Mouse (Mus musculus): ENCODE measurements around the gene Ttc16. TPM values are rescaled to one million over a fixed set of nuclear protein-coding genes. Genes with fewer than 3 reads are reported as not detected.

Gene Ttc16
- polyA plus RNA-seq, 1 experiment: 0.16 TPM

GRCm38 (mm10) chr2:32751665-32752033 lies 23.8 kb downstream of the Ttc16 start:
- H3K27me3 ChIP-seq (ENCODE audit: control insufficient read depth, insufficient read depth, insufficient read length): no peaks in the 10 kb centered on the region
- H3K4me3 ChIP-seq: no peak overlapping the region
- H3ac ChIP-seq (ENCODE audit: control insufficient read depth, insufficient read length): no peak overlapping the region
- TF ChIP-seq USF1 (IDR thresholded peaks at IDR 0.05; ENCODE audit: low read depth) (no peak), POLR2A (IDR thresholded peaks at IDR 0.05; ENCODE audit: insufficient read length, low read depth) (no peak), E2F4 (IDR thresholded peaks at IDR 0.05; ENCODE audit: insufficient read depth) (no peak), SRF (IDR thresholded peaks at IDR 0.05; ENCODE audit: control insufficient read depth, insufficient read length, low read depth) (no peak), TCF3 (IDR thresholded peaks at IDR 0.05; ENCODE audit: insufficient read length, low read depth) (no peak), TCF12 (IDR thresholded peaks at IDR 0.05; ENCODE audit: insufficient read depth, poor library complexity, severe bottlenecking) (no peak), CEBPB (IDR thresholded peaks at IDR 0.05; ENCODE audit: insufficient read depth, poor library complexity, severe bottlenecking) (no peak), REST (IDR thresholded peaks at IDR 0.05; ENCODE audit: insufficient read depth, insufficient read length) (no peak), POLR2AphosphoS2 (IDR thresholded peaks at IDR 0.05; ENCODE audit: insufficient read length, low read depth) (no peak), MYOD1 (IDR thresholded peaks at IDR 0.05; ENCODE audit: control insufficient read depth in 1 of 3, insufficient read length in 2 of 3, low read depth in 2 of 3) (no peak)
- no peak overlapping the region for H3K4me2 ChIP-seq (ENCODE audit: low read depth)
- H3K79me2 ChIP-seq (ENCODE audit: control insufficient read depth, insufficient read depth): no peaks in the 10 kb centered on the region
- H3K36me3 ChIP-seq (ENCODE audit: control insufficient read depth, insufficient read depth): no peaks in the 10 kb centered on the region

DNA sequence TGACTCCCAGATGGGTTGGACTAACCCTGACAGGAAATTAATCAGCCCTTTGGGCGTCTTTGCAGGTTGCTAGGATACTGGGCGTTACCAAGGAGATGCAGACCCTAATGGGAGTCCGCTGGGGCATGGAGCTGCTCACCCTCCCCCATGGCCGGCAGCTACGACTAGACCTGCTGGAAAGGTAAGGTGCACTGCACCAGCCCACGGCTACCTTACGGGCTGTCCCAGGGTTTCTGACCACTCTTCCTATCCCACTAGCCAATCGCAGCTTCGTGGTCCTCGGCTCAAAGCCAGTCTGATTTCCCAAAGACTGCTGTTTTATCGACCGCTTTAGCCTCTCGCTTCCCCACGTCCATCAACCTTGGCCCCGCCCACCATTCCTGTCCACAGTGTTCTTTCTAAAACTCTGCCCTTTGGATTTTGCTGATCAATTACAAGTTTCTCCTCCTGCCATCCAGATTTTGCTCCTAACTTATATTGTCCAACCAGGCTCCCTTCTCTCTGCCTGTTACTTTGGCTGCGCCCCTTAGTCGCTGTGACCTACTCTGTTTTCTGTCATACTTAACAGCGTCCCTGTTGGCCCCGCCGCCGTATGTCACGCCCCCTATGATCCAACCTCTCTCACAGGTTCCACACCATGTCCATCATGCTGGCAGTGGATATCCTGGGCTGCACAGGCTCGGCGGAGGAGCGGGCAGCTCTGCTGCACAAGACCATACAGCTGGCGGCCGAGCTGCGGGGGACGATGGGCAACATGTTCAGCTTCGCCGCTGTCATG lies 24.4 kb downstream of the Ttc16 start:
- Histone ChIP-seq H3K27me3 (ENCODE audit: control insufficient read depth, insufficient read depth, insufficient read length) (peaks cover under 1% of the 10 kb centered on the region), H3K4me3 (no peak overlapping the region), H3K4me2 (ENCODE audit: low read depth) (no peak overlapping the region), H3K79me2 (ENCODE audit: control insufficient read depth, insufficient read depth) (no peaks in the 10 kb centered on the region), H3K36me3 (ENCODE audit: control insufficient read depth, insufficient read depth) (no peaks in the 10 kb centered on the region), H3ac (ENCODE audit: control insufficient read depth, insufficient read length) (no peak overlapping the region)
- no peak for TF ChIP-seq MYOG (IDR thresholded peaks at IDR 0.05; ENCODE audit: control insufficient read depth in 1 of 3, insufficient read depth in 1 of 3, insufficient read length in 2 of 3, low read depth in 2 of 3)

DNA sequence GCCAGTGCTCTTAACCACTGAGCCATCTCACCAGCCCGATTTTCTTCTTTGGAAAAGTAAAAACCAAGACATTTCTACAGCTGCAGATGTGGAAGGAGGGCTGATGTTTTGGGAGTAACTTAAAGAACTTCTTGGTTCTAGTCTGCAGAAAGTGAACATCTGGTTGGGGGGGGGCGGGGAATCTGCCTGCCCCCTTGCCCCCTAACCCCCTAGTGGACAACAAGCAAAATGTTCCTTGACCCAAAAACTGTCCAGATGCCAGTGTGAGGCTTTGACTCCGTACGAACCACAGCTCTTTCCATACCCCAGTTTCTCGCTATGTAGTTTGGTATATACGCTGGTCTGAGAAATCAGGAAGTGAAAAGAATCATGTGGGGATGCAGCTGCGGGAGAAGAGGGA lies 25.2 kb downstream of the Ttc16 start:
- Histone ChIP-seq H3K36me3 (ENCODE audit: control insufficient read depth, insufficient read depth) (no peaks in the 10 kb centered on the region), H3ac (ENCODE audit: control insufficient read depth, insufficient read length) (no peak overlapping the region), H3K27me3 (ENCODE audit: control insufficient read depth, insufficient read depth, insufficient read length) (peaks cover 7% of the 10 kb centered on the region), H3K4me2 (ENCODE audit: low read depth) (no peak overlapping the region), H3K4me3 (no peak overlapping the region), H3K79me2 (ENCODE audit: control insufficient read depth, insufficient read depth) (no peaks in the 10 kb centered on the region)
- TF ChIP-seq SRF (IDR thresholded peaks at IDR 0.05; ENCODE audit: control insufficient read depth, insufficient read length, low read depth) (no peak), TCF3 (IDR thresholded peaks at IDR 0.05; ENCODE audit: insufficient read length, low read depth) (no peak), USF1 (IDR thresholded peaks at IDR 0.05; ENCODE audit: low read depth) (no peak), CEBPB (IDR thresholded peaks at IDR 0.05; ENCODE audit: insufficient read depth, poor library complexity, severe bottlenecking) (no peak), TCF12 (IDR thresholded peaks at IDR 0.05; ENCODE audit: insufficient read depth, poor library complexity, severe bottlenecking) (no peak), MAX (IDR thresholded peaks at IDR 0.05; ENCODE audit: low read depth) (no peak), E2F4 (IDR thresholded peaks at IDR 0.05; ENCODE audit: insufficient read depth) (no peak), POLR2AphosphoS2 (IDR thresholded peaks at IDR 0.05; ENCODE audit: insufficient read length, low read depth) (no peak), REST (IDR thresholded peaks at IDR 0.05; ENCODE audit: insufficient read depth, insufficient read length) (no peak), MYOD1 (IDR thresholded peaks at IDR 0.05; ENCODE audit: control insufficient read depth in 1 of 3, insufficient read length in 2 of 3, low read depth in 2 of 3) (no peak), MYOG (IDR thresholded peaks at IDR 0.05; ENCODE audit: control insufficient read depth in 1 of 3, insufficient read depth in 1 of 3, insufficient read length in 2 of 3, low read depth in 2 of 3) (no peak), POLR2A (IDR thresholded peaks at IDR 0.05; ENCODE audit: insufficient read length, low read depth) (no peak)

- H3K27me3 ChIP-seq (ENCODE audit: control insufficient read depth, insufficient read depth, insufficient read length): peaks cover 7% of the 10 kb centered on the region
- H3K36me3 ChIP-seq (ENCODE audit: control insufficient read depth, insufficient read depth): no peaks in the 10 kb centered on the region
- H3K79me2 ChIP-seq (ENCODE audit: control insufficient read depth, insufficient read depth): no peaks in the 10 kb centered on the region
- no peak overlapping the region for H3ac ChIP-seq (ENCODE audit: control insufficient read depth, insufficient read length)
- no peak overlapping the region for H3K4me2 ChIP-seq (ENCODE audit: low read depth)
- TF ChIP-seq USF1 (IDR thresholded peaks at IDR 0.05; ENCODE audit: low read depth) (no peak), TCF12 (IDR thresholded peaks at IDR 0.05; ENCODE audit: insufficient read depth, poor library complexity, severe bottlenecking) (no peak), POLR2A (IDR thresholded peaks at IDR 0.05; ENCODE audit: insufficient read length, low read depth) (no peak)
- no peak overlapping the region for H3K4me3 ChIP-seq
Measured at GRCm38 (mm10) chr2:32749082-32749481, 26.4 kb downstream of the Ttc16 start.

- TF ChIP-seq TCF3 (IDR thresholded peaks at IDR 0.05; ENCODE audit: insufficient read length, low read depth) (no peak), REST (IDR thresholded peaks at IDR 0.05; ENCODE audit: insufficient read depth, insufficient read length) (peak; percentile 92), MYOG (IDR thresholded peaks at IDR 0.05; ENCODE audit: control insufficient read depth in 1 of 3, insufficient read depth in 1 of 3, insufficient read length in 2 of 3, low read depth in 2 of 3) (peak in 1 of 3 experiments; percentile 27)
- Histone ChIP-seq H3ac (ENCODE audit: control insufficient read depth, insufficient read length) (no peak overlapping the region), H3K36me3 (ENCODE audit: control insufficient read depth, insufficient read depth) (no peaks in the 10 kb centered on the region), H3K4me3 (no peak overlapping the region), H3K4me2 (ENCODE audit: low read depth) (no peak overlapping the region), H3K79me2 (ENCODE audit: control insufficient read depth, insufficient read depth) (no peaks in the 10 kb centered on the region), H3K27me3 (ENCODE audit: control insufficient read depth, insufficient read depth, insufficient read length) (peaks cover 25% of the 10 kb centered on the region)
Measured at GRCm38 (mm10) chr2:32744272-32744982, 31.0 kb downstream of the Ttc16 start.
